Mouse (Mus musculus): ENCODE results near the gene Zc3h14. TPM values are rescaled to one million over a fixed set of nuclear protein-coding genes. Genes with fewer than 3 reads are reported as not detected.

The Zc3h14 gene
- polyA plus RNA-seq, 1 experiment from 2014 or later, result 96.3 TPM

DNA sequence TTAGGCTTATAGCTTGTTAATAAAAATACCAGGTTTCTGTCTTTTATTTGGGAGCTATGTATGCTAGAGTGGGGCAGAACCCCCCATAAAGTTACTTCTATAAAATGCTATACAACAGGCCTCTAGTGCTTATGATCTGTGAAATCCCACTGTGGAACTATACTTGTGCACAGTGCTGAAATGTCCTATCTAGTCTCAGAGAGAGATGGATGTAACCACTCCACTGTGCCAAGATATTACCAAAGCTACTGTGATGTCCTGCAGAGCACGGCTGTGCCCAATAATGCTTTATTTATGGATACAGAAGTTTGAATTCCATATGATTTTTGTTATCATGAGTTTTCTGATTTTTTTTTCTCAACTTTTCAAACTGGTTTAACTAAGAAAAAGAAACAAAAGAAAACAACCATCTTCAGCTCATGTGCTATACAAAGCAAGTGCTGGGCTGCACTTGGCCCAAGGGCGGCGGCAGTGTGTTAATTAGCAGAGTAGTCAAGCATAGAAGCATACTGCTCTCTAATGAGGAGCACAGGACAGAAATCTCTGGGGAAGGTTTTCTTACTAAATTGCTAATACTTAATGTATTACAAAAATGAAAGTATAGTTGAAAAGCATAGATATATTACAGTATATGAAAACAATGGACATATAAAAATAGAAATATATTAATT lies 57.4 kb downstream of the Zc3h14 start:
- Histone ChIP-seq H3K27ac (replicated peaks) (no peak overlapping the region), H3K4me2 (no peak overlapping the region), H3K9ac (replicated peaks) (no peak overlapping the region), H3K4me3 (replicated peaks) (no peak overlapping the region), H3K4me1 (no peaks in the 10 kb centered on the region), H3K27me3 (replicated peaks) (no peaks in the 10 kb centered on the region), H3K36me3 (peaks cover 18% of the 10 kb centered on the region), H3K9me3 (replicated peaks) (no peaks in the 10 kb centered on the region)
- 55% methylated on average over 3 of the region's 3 CpGs for WGBS
- no peak for ATAC-seq (ENCODE audit: low FRiP score)

DNA sequence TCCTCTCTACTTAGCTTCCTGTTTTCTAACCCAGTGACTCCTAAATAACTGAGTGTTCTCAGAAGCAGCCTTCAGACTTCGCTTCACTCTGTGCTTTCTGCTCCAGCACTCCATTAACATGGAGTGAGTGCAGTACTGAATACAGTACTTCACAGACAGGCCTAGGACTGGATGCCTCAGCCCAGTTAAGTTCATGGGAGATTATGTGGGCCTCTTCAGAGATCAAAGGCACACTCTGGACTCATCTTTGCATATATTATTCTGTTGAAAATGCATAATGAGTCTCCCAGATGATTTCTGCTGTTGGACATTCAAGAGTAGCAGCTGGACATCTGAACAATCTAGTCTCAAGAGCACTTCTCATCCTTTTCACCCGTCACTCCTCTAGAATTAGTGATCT lies 74.0 kb downstream of the Zc3h14 start:
- no peak overlapping the region for H3K9ac ChIP-seq (replicated peaks)
- no peaks in the 10 kb centered on the region for H3K4me1 ChIP-seq
- no peak overlapping the region for H3K27ac ChIP-seq (replicated peaks)
- H3K4me3 ChIP-seq (replicated peaks), result no peak overlapping the region
- WGBS, result 74% methylated on average over 2 of the region's 2 CpGs
- H3K9me3 ChIP-seq (replicated peaks), result no peaks in the 10 kb centered on the region
- ATAC-seq (ENCODE audit: low FRiP score), result no peak
- H3K36me3 ChIP-seq, result peaks cover 23% of the 10 kb centered on the region
- no peaks in the 10 kb centered on the region for H3K27me3 ChIP-seq (replicated peaks)
- H3K4me2 ChIP-seq, result no peak overlapping the region

DNA sequence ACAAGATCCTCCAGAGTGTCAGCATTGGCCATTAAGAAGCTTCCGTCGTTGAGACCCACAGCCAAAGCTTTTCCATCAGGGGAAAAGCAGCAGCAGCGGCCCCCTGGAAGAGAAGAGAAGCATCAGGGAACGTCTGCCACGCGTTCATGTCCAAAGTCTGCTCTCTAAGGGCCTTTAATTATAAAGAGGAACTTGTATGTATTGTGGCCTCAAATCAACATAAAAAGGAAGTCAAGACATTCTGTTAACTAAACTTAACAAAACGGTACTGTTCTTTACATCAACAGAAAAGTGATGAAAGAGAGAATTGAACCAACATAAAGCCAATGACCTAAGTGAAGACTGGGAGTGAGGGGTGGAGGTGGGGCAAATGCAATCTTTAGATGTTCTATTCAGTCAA lies 84.4 kb downstream of the Zc3h14 start:
- H3K4me3 ChIP-seq (replicated peaks), result no peak overlapping the region
- no peak overlapping the region for H3K27ac ChIP-seq (replicated peaks)
- H3K27me3 ChIP-seq (replicated peaks), result no peaks in the 10 kb centered on the region
- no peak for ATAC-seq (ENCODE audit: low FRiP score)
- H3K9me3 ChIP-seq (replicated peaks), result no peaks in the 10 kb centered on the region
- H3K36me3 ChIP-seq, result peaks cover 13% of the 10 kb centered on the region
- 83% methylated on average over 7 of the region's 7 CpGs for WGBS
- no peaks in the 10 kb centered on the region for H3K4me1 ChIP-seq
- no peak overlapping the region for H3K9ac ChIP-seq (replicated peaks)
- H3K4me2 ChIP-seq, result no peak overlapping the region

DNA sequence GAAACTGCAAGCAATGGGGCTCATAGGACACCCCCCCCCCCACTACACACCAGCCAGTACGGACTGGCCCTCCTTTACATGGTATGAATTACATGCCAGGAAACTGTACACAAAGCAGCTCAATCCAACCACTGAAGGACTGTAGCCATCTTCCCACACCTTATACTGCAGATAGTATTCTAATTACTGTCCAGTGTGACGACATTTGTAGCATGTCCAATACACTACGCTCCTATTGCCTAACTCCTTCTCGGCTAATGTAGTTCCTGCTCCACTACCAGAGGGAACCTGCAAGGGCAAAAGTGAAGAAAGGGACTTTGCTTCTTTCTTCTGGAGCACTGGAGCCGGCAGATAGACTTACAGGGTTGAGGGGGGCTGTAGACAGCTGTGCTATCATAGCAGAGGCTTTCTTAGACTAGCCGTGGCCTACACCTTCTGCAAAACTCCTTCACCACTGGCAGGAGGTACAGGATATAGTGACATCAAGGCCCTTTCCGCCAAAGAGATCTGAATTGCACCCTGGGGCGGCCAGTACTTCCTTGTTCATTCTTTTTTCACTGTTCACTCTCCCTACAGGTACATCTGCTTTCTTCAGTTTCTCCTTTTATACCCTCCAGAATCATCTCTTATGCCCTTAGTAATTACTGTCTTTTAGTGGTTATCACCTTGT lies 86.3 kb downstream of the Zc3h14 start:
- WGBS, result 91% methylated on average over 8 of the region's 8 CpGs
- H3K4me2 ChIP-seq, result no peak overlapping the region
- no peak overlapping the region for H3K9ac ChIP-seq (replicated peaks)
- no peak overlapping the region for H3K27ac ChIP-seq (replicated peaks)
- no peak overlapping the region for H3K4me3 ChIP-seq (replicated peaks)
- H3K9me3 ChIP-seq (replicated peaks), result no peaks in the 10 kb centered on the region
- no peaks in the 10 kb centered on the region for H3K4me1 ChIP-seq
- H3K27me3 ChIP-seq (replicated peaks), result no peaks in the 10 kb centered on the region
- ATAC-seq (ENCODE audit: low FRiP score), result no peak
- peaks cover 21% of the 10 kb centered on the region for H3K36me3 ChIP-seq

DNA sequence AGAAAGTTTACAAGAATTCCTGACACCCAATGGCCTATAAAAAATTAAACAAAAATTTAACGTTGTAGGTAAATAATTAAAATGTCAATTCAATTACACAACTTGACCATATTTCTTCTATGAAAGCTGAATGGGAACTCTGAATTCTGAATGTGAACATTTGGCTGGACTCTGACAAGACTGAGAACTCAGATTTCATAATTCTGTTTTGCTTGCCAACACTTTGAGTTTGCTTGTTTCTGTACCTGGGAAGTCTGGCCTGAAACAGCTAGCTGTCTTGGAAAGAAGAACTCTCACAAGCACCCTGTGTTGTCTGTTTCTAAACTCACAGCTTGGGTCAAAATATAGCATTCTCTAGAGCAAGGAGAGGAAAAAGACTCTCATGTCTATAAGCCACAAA lies 87.1 kb downstream of the Zc3h14 start:
- Histone ChIP-seq H3K9me3 (replicated peaks) (no peaks in the 10 kb centered on the region), H3K9ac (replicated peaks) (no peak overlapping the region), H3K27ac (replicated peaks) (no peak overlapping the region), H3K27me3 (replicated peaks) (no peaks in the 10 kb centered on the region), H3K4me1 (no peaks in the 10 kb centered on the region), H3K36me3 (peaks cover 21% of the 10 kb centered on the region), H3K4me3 (replicated peaks) (no peak overlapping the region), H3K4me2 (no peak overlapping the region)
- ATAC-seq (ENCODE audit: low FRiP score), result no peak
- 90% methylated on average over 1 of the region's 1 CpGs for WGBS

DNA sequence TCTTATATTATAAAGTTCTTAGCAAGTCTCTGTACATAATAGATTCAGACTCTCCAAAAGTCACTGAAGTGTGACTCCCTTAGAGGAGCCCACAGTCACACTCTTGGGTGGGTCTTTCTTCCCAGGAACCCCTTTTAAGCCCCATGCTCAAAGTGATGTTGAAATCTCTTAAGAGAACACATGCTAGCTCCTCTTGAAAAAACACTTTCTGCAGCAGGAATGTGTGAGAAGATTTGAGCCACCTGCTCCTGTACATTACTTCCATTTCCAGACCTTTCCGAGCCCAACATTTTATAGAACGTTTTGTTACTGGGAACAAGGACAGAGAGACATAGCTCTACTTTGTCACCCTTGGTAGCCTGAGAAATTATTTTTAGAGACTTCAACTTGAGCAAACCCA lies 88.1 kb downstream of the Zc3h14 start:
- 91% methylated on average over 2 of the region's 2 CpGs for WGBS
- ATAC-seq (ENCODE audit: low FRiP score), result no peak
- Histone ChIP-seq H3K27ac (replicated peaks) (no peak overlapping the region), H3K4me3 (replicated peaks) (no peak overlapping the region), H3K4me2 (no peak overlapping the region), H3K9ac (replicated peaks) (no peak overlapping the region), H3K9me3 (replicated peaks) (no peaks in the 10 kb centered on the region), H3K27me3 (replicated peaks) (no peaks in the 10 kb centered on the region), H3K4me1 (no peaks in the 10 kb centered on the region), H3K36me3 (peaks cover 16% of the 10 kb centered on the region)

DNA sequence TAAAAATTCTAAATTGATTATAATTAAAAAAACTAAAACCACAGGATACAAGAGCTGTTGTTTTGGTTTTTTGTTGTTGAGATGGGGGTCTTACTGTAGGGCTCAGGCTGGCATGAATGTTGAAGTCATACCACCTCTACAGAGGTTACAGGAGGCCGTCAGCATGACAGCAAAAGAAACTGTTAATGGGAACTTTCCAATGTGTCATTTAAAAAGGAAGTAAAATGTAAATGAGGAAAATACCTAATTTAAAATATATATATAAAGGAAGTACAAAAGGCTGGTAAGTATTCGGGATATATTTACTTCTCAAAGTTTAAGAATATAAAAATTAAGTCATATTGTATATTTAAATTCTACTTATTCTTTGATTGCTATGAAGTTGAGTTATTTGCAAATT lies 88.7 kb downstream of the Zc3h14 start:
- WGBS, result 95% methylated on average over 2 of the region's 2 CpGs
- no peak for ATAC-seq (ENCODE audit: low FRiP score)

More for the DNA sequence above, 88.7 kb downstream of the Zc3h14 start:
- Histone ChIP-seq H3K27me3 (replicated peaks) (no peaks in the 10 kb centered on the region), H3K36me3 (peaks cover 16% of the 10 kb centered on the region), H3K9me3 (replicated peaks) (no peaks in the 10 kb centered on the region), H3K27ac (replicated peaks) (no peak overlapping the region), H3K4me2 (no peak overlapping the region), H3K4me3 (replicated peaks) (no peak overlapping the region), H3K9ac (replicated peaks) (no peak overlapping the region), H3K4me1 (no peaks in the 10 kb centered on the region)

Other genes with a start within 250 kb of the Zc3h14 start
- gene Kcnk10, start 168.7 kb upstream of the Zc3h14 start, polyA plus RNA-seq (2015; fragmentation: Nextera tagmentation; extraction: Ambion mirVana), result 30.0 and 31.5 TPM in 2 replicates
- 29.4 and 34.9 TPM in 2 replicates for gene Spata7, start 118.8 kb upstream of the Zc3h14 start, polyA plus RNA-seq (2015; fragmentation: Nextera tagmentation; extraction: Ambion mirVana)
- 3.4 and 4.6 TPM in 2 replicates for gene Ptpn21, start 9.6 kb upstream of the Zc3h14 start, polyA plus RNA-seq (2015; fragmentation: Nextera tagmentation; extraction: Ambion mirVana)
- 15.1 and 19.8 TPM in 2 replicates for gene Eml5, start 154.5 kb downstream of the Zc3h14 start, polyA plus RNA-seq (2015; fragmentation: Nextera tagmentation; extraction: Ambion mirVana)
- 31.2 and 32.0 TPM in 2 replicates for gene Ttc8, start 173.6 kb downstream of the Zc3h14 start, polyA plus RNA-seq (2015; fragmentation: Nextera tagmentation; extraction: Ambion mirVana)

All from neural tube, embryonic 15.5 days (tissue).